Mouse (Mus musculus): ENCODE data around the gene Ramp3.
A peak's percentile ranks its signal among the peaks of the same experiment; 100 is the strongest.

The Ramp3 gene

DNA sequence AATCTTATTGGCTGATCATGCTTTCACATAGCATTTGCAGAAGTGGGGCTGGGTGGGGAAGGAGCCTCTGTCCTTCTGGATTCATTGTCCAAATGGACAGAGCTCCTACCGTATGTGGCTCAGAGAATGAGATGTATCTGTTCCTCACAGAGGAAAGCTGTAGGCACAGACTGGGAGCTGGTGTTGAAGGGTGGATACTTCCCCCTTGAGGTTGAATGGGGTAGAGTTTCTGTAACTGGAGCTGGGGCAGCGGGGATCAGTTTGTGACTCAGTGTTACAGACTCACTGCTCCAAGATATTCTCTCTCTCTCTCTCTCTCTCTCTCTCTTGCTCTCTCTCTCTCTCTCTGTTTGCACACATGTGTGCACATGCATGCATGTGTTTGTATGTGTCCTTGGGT lies 11.7 kb downstream of the Ramp3 start:
- DNase-seq (ENCODE audit: low read depth, low spot score), result peak; percentile 55

DNA sequence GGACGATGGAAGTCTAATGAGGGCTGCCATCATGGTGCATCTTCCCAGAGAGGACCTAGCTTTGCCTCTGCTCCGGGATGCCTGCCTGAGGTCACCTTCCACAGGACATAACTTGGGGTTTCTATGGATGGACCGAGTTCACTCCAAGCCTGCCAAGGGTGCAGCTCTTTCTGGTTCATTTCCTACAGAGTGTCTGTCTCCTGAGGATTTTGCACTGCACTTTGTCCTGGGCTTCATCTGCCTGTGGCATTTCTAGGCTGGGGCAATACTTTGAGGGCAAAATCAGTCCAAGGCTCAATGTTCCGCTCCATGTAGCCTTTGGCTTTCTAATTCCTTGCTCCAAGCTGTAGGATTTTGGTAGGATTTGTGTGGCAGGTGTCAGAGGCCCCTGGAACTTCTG lies 12.5 kb downstream of the Ramp3 start:
- no peak for DNase-seq (ENCODE audit: low read depth, low spot score)

DNA sequence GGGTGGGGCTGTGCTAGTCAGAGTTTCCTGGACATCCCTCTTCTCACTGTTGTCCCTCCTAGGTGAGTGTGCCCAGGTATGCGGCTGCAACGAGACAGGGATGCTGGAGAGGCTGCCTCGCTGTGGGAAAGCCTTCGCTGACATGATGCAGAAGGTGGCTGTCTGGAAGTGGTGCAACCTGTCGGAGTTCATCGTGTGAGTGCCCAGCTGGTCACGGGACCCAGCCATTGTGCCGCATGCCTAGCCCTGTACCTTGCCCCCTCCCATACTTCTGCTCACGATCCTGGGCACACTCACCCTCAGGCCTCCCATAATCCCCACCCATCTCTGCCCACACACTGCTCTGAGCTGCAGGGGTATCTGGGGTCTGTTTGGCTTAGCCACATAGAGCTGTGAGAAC lies 16.4 kb downstream of the Ramp3 start:
- no peak for DNase-seq (ENCODE audit: low read depth, low spot score)

DNA sequence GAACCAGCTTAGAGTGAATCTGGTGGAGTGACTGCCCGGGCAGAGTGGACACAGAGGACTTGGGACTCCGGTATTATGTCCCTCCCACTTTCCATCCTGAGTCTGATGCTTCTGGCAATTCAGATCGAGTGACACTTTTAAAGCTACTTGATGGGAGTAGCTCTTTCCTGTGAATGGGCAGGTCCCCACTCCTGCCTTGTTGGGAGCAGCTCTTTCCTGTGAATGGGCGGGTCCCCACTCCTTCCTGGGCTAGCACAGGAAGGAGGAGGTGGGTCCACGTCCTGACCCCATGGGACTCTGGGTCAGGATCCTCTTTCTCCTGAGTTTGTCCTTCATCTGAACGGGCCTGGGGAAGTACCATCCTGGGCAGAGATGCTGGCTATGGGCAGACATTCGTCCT lies 17.1 kb downstream of the Ramp3 start:
- no peak for DNase-seq (ENCODE audit: low read depth, low spot score)

DNA sequence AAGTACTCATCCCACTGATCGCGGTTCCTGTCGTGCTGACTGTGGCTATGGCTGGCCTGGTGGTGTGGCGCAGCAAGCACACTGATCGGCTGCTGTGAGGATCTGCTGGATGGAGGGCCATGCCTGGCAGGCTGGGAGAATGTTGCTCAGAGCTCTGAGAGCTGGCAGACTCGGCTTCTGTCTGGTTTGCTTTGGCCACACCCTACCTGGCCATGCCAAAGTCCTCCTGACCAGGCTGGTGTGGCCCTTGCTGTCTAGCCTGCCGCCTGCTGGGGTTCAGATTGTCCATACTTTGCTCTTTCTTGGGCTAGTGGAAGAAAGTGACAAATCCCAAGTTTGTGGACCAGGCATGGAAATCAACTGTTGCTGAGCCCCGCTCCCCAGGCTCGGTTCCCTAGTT lies 18.3 kb downstream of the Ramp3 start:
- no peak for DNase-seq (ENCODE audit: low read depth, low spot score)

DNA sequence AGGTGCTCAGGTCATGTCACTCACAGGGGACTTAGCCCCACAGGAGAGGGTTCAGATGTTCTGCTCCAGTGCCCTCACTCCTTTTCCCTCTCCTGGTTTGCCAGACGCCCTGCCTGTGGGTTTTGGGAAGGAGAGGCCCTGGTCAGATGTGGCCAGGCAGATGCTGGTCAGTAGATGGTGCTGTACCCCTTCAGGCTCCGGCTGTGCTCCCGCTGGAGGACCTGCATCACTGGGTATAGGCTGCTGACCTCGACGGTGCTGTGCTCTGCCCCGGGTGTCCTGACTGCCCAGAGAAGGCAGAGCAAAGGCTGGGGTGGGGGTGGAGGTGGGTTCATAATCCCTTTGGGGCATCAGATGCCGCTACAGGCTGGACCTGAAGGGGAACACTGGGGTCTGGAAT lies 19.2 kb downstream of the Ramp3 start:
- DNase-seq (ENCODE audit: low read depth, low spot score), result peak; percentile 35

DNA sequence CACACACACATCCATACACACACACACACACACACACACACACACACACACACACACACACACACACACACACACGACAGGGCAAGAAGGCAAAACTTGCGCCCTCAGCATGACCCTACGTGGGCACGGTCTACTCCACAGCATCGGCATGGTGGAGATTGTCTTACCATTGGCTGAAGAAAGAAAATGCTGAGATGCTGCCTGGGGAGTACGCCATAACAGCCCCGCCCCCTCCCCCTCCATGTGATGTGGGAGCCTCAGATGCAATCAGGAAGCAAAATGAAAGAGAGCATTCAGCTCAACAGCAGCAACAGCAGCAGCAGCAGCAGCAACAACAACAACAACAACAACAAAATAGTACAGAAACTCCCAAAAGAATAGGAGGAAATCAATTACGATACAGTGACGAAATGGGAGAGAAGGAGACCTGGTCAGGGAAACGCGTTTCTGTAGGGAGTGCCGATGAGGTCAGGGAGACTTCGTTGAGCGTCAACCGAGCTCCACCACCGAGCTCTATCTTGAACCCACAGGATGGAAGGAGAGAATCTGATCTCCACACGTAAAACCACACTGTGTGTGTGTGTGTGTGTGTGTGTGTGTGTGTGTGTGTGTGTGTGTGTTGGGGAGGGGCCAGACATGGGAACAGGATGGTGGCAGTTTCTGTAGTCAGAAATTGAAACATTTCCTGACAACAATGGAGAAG lies 21.5 kb downstream of the Ramp3 start:
- DNase-seq (ENCODE audit: low read depth, low spot score), result no peak

DNA sequence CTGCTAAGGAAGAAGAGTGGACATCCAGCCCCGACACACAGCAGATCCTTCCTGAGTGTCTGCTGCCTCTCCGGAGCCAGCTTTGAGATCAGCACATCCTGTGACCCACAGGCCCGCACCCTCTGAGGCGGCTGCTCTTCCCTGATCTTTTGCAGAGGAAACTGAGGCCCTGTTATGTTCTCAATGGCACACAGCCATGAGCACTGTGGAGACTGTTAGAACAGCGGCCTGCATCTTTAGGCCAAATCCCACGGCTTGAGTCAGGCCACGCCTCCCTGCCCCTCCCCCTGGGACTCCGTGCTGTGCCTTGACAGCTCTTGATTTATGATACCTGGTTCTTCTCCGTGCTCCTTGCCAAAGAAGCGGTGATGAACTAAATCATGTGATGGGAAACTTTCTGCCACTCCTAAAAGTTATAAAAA lies 22.1 kb downstream of the Ramp3 start:
- peak; percentile 83 for DNase-seq (ENCODE audit: low read depth, low spot score)

DNA sequence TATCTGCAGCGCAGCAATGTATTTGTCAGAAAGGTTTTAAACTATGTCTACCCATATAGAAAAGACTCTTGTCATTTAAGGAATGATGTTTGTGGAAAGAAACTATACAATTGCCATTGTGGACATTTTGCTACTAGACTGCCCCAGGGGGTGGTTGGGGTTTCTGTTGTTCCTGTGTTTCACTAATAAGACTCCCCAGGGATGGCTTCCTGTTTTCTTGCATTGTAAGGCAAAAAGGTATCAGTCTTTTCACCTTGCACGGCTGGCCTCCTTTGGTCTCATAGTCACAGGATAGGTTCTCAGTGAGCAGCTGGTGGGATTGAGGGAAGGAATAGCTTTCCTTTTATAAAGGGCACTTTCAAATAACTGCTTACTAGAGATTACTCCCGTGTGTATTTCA lies 26.4 kb downstream of the Ramp3 start:
- DNase-seq (ENCODE audit: low read depth, low spot score), result no peak

DNA sequence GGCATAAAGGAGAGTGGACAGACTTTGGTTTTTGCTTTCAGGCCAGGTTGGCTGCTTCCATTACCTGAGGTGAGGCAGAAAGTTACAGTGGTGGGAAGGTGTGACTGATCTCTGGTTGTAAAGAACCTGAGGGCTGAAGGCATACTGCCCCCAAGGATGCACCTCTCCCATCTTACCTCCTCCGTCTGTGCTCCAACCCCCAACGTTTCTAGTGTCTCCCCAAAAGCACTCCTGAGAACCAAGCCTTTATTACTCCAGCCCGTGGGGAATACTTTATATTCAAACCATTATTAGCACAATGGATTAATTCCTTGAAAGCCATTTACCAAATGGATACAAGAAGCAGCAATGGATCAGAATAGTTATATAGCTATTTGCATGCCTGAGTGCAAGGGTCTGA lies 30.6 kb downstream of the Ramp3 start:
- DNase-seq (ENCODE audit: low read depth, low spot score), result no peak

DNA sequence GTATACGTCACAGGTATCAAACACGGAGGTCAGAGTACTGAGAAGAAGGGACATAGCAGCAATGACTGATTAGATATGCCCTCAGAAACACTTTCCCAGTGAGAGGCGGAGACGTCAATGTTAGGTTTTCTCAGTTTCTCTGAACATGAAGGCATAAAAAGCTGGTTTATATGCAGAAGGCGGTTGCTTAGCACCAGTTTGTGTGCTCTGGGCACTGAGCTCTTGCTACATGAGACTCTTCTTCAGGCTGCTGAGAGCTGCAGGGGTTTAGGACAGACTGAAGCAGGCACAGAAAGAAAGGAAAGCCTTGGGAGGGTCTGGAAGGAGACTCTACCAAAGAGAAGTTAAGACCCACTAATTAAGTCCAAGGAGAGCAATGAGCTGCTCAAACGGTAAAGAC lies 34.0 kb downstream of the Ramp3 start:
- no peak for DNase-seq (ENCODE audit: low read depth, low spot score)

DNA sequence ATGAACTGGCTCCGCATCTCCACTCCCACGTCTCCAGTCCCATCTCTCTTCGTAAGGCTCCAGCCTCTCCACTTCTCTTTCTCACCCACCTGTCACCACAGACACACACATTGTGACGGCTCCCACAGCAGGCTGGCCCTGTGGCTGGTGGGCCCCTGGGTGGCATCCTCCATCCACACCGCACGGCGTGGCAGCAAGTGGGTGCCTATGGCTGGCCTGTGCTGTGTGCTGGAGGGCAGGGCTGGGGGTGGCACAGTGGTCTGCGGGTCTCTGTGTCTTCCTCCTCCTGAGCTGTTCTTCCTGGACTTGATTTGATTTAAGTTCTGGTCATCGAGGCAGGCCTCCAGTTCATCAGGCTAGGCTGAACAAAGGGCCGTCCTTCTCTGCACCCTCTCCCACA lies 35.8 kb downstream of the Ramp3 start:
- DNase-seq (ENCODE audit: low read depth, low spot score), result no peak

DNA sequence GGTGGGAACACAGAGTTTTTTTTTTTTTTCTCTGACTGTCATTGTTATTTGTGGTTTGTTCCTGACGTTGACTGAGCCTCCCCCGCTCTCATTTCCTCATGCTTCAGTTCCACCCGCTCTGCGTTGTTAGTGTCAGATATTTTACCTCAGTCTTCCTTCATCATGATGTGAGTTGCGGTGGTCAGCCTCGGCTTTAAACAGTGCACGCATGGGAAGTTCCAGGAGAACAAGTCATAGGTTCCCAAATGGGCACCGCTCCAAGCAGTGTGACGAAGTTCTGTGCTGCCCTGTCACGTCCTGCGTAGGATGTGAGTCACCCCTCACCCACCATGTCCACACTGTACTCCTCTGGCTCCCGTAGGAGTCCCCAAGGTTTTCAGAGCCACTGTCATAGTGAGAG lies 36.9 kb downstream of the Ramp3 start:
- peak; percentile 83 for DNase-seq (ENCODE audit: low read depth, low spot score)

DNA sequence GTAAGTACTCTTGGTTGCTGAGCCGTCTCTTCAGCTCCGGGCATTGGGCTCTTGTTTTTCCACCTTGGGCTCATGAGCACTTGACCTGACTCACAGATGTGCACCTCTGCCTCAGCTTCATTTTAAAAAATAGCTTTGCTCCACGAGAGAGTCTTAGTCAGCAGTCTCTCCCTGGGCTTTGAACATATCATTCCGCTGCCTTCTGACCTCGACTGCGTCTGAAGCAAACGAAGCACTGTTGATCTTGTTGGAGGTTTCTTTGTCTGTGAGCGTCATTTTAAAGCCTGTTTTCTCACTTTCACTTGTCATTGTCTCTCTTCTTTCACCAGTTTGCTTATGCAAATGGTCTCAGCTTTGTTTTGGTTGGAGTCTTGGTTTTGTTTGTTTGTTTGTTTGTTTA lies 38.2 kb downstream of the Ramp3 start:
- no peak for DNase-seq (ENCODE audit: low read depth, low spot score)

DNA sequence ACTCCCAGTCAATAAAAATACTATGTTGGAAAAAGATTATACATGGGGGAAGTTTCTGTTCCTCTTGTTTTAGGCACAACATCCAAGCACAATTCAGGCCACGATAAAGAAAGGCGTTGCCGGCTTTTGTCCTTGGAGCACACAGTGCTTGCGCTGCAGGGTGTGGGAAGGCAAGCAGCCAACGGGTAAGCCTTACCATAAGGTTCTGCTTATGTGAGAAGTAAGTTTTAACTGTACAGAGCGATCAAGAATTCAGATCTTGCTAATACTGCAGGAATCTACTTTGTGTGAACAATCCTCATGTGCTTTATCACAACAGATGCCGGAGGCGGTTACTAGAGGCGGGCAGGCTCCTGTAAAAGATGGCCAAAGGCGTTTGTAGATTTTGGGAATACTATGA lies 39.4 kb downstream of the Ramp3 start:
- DNase-seq (ENCODE audit: low read depth, low spot score), result peak; percentile 61

DNA sequence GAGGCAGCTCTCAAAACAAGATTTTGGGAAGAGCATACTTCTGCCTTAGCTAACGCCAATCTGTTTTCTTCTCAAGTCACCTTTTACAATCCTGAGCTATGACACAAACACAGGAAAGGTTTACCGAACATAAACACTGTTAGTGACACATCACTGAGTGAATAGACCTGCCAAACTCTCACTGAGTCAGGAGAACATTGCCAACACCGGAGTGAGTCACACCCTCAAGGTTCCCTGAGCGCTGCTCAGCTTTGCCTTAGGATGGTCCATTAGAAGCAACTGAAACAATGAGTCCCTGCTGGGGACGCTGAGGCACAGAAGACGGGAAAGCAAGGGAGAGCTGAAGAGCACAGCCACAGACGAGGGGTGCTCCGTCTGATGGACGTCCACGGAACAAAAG lies 40.0 kb downstream of the Ramp3 start:
- peak; percentile 89 for DNase-seq (ENCODE audit: low read depth, low spot score)

DNA sequence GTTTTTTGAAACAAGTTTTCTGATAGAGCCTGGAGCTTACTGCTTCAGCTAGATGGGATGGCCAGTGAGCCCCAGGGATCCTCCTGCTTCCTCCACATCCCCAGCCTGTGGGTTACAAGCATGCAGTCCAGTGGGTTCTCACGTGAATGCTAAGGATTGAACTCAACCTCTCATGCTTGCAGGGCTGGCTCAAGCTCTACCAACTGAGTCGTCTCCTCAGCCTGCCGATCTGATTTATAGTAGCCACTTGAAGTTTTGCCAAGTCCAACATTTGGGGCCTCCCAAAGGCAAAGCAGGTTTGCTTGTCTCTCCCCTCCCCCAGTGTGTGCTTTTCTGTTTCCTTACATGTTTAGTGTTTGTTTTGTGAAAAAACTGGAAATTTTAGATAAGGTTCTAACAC lies 43.9 kb downstream of the Ramp3 start:
- no peak for DNase-seq (ENCODE audit: low read depth, low spot score)

DNA sequence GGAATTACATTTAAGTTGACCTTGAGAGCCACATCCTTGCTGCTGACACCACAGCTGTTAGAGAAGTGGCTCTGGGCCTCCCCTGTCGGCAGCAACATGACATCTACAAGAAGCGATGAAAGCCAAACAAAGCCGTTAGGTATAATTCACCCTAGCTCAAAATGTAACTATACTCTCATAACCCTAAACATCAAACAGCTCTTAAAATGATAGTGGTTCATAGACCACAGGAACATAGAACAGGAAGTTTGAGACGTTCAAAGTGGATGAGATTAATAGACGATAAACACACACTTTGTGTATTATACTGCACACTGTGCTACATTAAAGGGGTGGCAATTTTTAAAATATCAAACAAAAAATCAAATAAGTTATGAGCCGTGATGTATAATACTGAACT lies 46.5 kb downstream of the Ramp3 start:
- no peak for DNase-seq (ENCODE audit: low read depth, low spot score)

DNA sequence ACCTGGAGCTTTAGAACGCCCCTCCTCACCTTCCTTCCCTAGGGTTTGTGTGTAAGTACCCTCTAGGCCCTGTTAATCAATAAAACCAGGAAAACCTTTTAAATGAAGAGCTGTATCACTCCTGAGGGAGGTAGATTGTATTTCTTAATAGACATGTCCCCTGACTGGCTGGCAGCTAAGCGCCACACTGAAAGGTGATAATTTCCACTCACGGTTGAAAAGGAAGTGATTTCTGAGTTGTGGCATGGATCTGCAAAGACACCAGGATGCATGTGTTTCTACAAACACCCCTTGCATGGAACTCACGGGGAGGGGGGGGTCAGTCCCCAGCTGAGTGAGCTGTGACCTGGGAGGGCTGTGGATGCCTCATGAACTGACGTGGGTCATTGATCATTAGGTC lies 47.2 kb downstream of the Ramp3 start:
- no peak for DNase-seq (ENCODE audit: low read depth, low spot score)

DNA sequence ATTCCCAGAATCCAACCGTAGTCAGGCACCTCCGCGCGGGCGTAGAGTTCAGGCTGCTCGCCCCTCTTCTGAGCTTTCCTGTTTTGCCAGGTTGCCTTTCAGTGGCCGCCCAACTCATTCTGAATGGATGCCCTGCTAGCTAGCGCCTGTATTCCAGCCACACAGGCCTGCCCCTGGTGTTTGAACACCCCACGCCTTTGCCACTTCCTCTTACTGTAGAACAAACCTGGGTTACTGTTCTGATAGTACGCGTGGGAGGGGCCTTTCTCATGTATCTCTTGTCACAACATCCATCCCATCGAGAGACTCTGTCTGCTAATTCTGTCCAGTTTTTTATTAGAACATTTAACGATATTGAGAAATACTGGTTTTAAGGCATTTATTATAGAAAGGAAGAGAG lies 48.5 kb downstream of the Ramp3 start:
- DNase-seq (ENCODE audit: low read depth, low spot score), result no peak

DNA sequence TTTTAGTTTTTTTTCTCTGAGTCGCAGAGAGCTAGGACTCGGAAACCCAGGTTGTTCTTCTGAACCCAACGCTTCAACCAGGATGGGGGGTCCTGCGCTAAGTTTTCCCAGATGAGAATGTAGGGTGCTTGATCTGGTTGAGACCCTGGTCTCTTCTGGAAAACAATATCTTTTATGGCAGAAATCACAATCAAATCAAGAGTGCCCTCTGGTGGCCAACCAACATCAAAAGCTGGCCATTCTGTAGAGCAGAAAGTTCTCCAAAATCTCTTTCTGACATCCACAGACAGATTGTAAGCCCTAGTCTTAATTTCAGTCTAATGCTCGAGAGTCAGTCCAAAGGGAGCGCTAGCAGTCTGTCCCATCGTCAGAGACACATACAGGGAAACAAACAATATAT lies 50.1 kb downstream of the Ramp3 start:
- no peak for DNase-seq (ENCODE audit: low read depth, low spot score)

DNA sequence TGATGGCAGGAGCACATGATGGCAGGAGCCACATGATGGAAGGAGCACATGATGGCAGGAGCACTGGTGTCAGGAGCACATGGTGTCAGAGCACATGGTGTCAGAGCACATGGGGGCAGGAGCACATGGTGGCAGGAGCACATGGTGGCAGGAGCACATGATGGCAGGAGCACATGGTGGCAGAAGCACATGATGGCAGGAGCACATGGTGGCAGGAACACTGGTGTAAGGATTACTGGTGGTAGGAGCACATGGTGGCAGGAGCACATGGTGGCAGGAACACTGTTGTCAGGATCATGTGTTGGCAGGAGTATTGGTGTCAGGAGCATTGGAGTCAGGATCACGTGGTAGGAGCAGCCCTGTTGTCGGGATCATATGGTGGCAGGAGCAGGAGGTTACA lies 52.1 kb downstream of the Ramp3 start:
- no peak for DNase-seq (ENCODE audit: low read depth, low spot score)

DNA sequence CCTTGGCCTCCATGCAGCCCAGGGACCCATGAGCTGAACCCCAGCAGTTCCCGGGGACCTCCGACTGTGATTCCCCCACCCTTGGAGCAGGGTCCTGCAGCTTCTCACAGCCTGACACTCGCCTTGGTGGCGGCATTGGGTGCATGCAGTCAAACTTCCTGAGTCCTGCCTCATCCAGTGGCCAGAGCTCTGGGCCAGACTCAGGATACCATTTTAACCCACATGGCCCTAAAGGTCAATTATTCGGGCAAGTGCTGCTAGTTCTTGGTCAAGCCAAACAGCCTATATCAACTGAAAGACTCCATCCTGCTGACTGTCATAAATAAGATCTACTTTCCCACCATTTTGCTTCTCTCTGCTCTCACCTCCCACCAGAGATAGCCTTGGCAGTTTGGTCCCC lies 62.4 kb downstream of the Ramp3 start:
- no peak for DNase-seq (ENCODE audit: low read depth, low spot score)

DNA sequence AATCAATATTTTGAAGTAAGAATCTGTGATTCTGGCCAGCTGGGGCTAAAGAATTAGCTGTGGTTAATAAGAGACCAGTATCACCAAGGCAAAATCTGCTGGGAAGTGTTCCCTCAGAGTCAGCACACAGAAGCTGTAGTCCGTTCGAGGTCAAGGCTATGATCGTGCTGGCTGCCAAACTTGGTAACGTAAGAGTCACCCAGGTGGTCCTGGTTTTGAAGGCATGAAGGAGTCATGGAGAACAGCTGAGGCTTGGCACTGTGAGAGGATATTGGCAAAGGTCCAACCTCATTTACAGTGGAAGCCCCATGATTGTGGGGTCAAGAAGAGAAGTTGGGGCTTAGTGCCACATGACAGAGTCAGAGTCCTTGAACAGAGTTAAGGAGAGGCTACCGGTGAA lies 68.6 kb downstream of the Ramp3 start:
- no peak for DNase-seq (ENCODE audit: low read depth, low spot score)
